Mouse (Mus musculus): ENCODE data around the gene Tbc1d23.

The Tbc1d23 gene

DNA sequence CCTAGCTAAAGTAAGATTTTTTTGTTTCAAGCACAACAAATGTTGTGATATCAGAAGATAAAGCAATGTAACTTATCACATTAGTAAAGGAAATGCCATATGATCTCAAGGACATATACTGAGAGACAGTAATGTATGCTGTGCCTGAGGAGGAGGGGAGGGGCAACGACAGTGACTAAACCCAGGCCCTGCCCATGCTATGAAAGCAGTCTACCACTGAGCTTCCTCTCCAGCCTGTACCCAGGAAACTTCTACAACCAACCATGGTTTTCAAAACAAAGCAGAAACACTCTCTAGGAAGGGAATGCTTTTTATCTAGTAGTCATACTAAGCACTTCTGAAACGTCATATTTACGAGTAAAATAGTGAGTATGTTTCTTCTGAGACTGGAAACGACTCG lies 68.5 kb downstream of the Tbc1d23 start:
- DNase-seq (ENCODE audit: low read depth, low spot score): no peak

DNA sequence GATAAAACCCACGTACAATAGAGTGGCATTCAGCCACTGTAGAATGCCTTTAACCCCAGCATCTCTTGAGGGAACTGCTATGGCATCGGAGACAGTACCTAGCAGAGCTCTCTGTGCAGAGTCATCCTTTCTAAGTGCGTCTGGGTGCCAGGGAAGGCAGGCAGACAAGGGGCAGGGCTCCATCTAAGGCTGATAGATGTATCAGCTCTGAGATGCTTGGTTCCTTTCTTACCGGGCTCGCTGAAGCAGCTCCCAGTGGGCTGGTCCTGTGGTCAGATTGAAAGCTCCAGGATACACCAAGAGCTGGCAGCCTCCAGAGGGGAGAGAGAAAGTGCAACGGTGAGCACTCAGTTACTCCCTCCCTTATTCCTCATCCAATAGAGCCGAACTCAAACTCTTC lies 71.5 kb downstream of the Tbc1d23 start:
- DNase-seq (ENCODE audit: low read depth, low spot score): no peak

GRCm38 (mm10) chr16:57157728-57158127 lies 73.6 kb downstream of the Tbc1d23 start:
- no peak for DNase-seq (ENCODE audit: low read depth, low spot score)

GRCm38 (mm10) chr16:57157076-57157475 lies 74.2 kb downstream of the Tbc1d23 start:
- no peak for DNase-seq (ENCODE audit: low read depth, low spot score)

- no peak for DNase-seq (ENCODE audit: low read depth, low spot score)
Measured at GRCm38 (mm10) chr16:57155899-57156298, 75.4 kb downstream of the Tbc1d23 start.

- no peak for DNase-seq (ENCODE audit: low read depth, low spot score)
Measured at GRCm38 (mm10) chr16:57151437-57151836, 79.9 kb downstream of the Tbc1d23 start.

DNA sequence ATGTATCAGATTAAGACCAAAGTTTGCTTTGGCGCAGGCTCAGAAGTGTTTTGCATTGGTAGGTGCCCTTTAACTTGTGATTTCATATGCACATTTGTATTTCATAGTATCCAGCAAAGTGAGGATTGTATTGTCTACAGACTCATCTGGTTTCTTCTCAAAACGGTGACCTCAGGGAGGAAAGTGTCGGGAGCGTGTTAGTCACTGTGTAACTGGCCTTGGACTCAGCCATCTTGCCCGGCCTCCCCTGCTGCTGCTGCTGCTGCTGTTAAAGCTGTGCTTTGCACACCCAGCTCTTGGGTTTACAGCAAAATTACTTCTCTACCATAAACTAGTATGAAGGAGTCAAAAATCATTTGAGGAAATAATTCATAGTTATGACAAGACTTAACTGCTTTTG lies 86.6 kb downstream of the Tbc1d23 start:
- no peak for DNase-seq (ENCODE audit: low read depth, low spot score)

- DNase-seq (ENCODE audit: low read depth, low spot score): no peak
Measured at GRCm38 (mm10) chr16:57133611-57134010, 97.7 kb downstream of the Tbc1d23 start.

DNA sequence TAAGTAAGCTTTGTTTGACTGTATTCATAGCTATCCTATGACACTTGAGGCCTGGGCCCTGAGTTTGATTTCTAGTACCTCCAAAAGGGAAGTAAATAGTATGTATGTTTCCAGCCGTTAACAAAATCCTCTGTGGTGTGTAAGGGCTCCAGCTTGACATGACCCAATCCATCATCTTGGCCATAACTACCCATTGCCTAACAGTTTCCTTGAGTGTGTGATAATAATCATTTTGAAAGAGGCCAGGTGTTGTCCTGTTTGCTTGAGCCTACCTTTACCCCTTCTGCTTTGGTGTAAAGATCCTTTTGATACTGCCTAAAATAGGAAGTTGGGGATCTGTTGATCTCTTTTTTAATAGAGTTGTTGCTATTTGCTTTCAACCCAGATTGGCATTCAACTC lies 99.0 kb downstream of the Tbc1d23 start:
- DNase-seq (ENCODE audit: low read depth, low spot score): no peak

DNA sequence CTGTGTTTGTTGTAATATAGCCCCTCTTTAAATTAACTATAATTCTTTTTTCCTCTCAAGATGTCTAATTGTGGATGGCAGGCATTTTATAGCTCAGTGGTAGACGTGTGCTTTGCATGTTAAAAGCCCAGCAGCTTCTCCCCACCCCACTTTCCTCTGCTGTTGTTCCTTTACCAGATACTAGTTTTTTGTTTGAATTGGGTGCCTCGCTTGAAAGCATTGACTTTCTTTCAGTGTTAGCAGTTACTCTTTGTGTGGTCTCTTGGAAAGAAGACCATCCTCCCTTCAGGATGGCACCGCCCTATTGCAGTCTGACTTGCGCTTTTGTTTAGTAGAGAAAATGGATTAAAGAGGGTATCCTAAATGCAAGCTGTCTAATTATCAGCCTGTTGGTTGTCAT lies 99.8 kb downstream of the Tbc1d23 start:
- no peak for DNase-seq (ENCODE audit: low read depth, low spot score)

DNA sequence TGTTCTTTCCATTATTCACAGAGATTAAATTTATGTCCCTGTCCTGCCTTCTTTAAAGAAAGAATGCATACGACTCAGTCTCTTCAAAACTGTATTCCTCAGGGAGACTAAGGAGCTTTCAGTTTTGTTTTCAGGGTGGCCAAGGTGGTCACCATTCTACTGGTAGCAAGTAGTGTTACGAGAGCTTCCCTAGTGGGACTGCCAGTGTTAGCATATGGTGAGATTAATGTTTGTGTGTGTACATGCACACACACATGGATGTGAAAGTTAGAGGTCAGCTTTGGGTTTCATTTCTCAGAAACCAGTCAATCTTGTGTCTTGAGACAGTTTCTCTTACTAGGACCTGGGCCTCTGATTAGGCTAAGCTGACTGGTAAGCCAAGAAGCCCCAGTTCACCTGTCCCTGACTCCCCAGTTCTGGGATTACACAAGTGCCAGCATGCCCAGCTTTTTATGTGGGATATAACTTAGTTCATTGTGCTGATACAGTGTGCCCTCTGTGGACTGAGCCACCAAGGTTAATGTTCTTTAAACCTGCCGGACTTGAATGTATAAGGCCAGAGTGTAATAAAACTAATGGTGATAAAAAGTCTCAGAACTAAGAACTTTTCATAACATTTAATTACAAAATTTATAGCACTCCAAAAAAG lies 100.4 kb downstream of the Tbc1d23 start:
- no peak for DNase-seq (ENCODE audit: low read depth, low spot score)

DNA sequence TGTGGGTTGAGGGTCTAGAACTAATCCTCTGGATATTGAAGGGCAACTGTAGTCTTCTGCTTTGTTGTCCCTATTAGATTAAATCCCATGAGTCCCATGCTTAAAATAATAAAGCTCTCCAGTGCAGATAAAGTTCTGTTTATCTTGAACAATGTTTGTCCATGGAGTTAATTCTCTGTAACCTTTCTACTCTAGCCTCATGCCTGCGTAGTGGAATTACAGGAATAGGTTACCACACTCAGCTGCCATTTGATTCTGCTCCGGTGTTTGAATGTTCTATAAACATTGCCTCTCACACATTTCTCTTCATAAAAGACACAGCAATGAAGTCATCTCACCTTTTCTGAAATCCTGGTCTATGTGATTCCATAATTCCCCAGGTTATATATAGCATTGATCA lies 103.5 kb downstream of the Tbc1d23 start:
- DNase-seq (ENCODE audit: low read depth, low spot score): no peak

DNA sequence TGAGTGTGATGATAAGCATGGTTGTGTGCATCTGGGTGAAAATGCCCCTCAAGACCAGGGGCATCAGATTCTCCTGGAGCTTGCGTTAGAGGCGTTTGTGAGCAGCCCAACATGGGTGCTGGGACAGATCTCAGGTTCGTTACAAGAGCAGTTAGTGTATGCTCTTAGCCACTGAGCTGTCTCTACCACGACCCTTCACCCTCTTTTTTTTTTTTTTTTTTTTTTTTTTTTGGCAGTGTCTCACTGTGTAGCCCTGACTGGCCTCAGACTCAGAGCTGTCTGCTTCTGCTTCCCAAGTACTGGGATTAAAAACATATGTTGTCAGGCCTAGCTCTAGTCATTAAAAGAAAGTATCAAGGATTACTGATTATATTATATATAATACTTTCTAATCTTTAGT lies 105.0 kb downstream of the Tbc1d23 start:
- no peak for DNase-seq (ENCODE audit: low read depth, low spot score)

DNA sequence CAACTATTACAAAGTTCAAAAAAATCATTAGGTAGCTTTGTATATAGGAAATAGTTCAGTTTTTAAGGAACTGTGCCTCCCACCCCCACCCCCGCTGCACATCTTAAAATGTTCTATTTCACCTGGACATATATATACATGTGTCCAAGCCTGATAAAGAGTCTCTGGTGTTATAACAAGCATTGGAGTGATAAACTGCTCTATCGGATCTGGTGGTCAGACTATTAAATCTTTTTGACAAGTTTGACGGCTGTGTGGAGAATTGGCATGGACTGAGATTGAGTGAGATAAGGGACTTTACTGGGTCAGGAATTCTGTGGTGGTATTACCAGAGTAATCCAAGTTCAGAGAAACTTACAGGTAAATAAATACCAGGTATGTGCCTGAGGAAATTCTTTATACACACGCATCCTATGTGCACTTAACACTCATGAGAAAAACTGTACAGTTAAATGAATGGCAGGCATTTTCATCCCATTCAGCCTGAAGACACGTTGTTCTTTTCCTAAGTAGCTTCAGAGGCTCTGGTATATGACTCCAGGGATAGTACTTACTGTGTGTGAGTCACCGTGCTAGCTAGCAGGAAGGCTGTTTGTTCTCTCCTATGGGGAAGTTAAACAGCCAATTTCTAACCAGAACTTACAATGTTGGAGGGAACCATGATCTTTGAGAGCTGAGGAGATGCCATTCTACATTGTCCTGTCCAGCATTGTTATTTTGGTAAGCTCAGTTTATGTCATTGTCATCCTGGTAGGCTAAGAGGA lies 108.4 kb downstream of the Tbc1d23 start:
- DNase-seq (ENCODE audit: low read depth, low spot score): no peak

- no peak for DNase-seq (ENCODE audit: low read depth, low spot score)
Measured at GRCm38 (mm10) chr16:57121816-57122415, 109.4 kb downstream of the Tbc1d23 start.

DNA sequence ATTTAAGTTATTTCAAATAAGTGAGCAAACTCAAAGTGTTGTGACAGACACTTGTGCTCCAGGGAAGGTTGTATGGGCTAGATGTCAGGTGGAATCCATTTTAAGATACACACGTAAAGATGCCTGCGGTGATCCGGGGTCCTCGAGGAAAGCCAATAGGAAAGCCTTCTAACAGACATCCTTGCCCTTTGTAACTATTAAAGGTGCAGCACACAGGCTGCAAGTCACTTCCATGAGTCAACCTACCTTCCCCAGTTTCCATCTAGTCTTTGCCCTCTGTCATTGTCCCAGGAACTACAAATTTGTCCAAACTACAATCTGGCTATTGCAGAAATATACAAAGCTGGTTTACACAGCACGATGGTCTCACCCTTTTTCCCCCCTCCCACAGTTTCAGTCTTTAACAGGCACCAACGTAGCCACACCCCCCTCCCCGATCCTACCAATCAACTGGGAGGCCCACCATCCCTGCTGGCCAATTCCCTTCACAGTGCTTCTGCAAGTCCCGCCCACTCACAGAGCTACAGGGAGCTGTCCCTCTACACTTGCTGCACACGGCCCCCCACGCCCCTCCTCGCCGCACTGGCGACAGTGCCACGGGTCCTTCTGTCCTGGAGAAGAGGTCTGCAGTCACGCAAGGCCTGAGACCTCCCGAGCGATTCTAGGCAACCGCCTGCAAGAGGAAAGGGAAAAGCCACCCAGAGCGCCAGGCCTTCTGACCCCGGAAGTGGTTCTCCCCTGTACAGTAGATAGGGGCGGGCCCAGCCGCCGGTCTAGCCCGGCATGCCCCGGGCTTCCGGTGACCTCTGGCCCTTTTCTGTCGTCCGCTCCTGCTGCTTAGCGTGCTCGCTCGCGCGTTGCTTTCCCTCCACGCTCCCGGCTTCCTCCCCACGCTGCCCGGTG lies 110.1 kb downstream of the Tbc1d23 start, which contains the start of gene Tomm70a:
Tomm70a (plus strand) TSS at position 791 of the 903 bp plus-strand sequence.
- peak; percentile 94 for DNase-seq (ENCODE audit: low read depth, low spot score)
